Mouse (Mus musculus): Measurements from ENCODE around the gene Zfp704. TPM values are rescaled to one million over a fixed set of nuclear protein-coding genes. Genes with fewer than 3 reads are reported as not detected.

The Zfp704 gene
- polyA plus RNA-seq, 1 experiment from 2014 or later = 7.8 TPM

DNA sequence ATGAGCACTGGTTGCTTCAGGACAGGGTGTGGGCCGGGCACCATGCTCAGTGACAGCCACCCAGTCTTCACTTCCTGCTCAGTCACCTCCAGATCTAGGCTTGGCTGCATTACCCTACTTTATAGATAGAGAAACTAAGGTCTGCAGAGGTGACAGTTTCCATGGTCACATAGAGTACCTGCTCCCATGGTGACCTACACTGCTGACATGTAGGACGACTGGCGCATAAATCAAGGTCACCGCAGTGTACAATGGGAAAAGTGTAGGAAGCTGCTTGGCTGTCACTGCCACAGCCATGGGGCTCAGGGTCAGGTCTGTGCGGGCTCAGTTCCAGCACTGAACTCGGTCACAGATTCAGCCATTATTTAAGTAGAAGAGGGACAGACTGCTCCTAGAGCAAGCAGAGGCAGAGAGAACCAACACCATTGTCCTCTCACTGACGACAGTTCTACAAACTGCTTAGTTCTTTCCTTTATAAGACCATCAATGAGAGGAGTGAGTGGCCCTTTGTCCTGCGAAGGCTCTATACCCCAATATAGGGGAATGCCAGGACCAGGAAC, 109.8 kb downstream of the Zfp704 start:
- peaks cover 26% of the 10 kb centered on the region for H3K4me1 ChIP-seq (replicated peaks)
- H3K4me2 ChIP-seq (replicated peaks) = peak overlapping the region; percentile 19; the same call in 1 of the 2 replicates
- no peak overlapping the region for H3K9ac ChIP-seq (replicated peaks)
- no peaks in the 10 kb centered on the region for H3K36me3 ChIP-seq
- peak; percentile 74 for ATAC-seq
- no peak overlapping the region for H3K4me3 ChIP-seq (replicated peaks)
- no peaks in the 10 kb centered on the region for H3K27me3 ChIP-seq
- peak overlapping the region; percentile 80 for H3K27ac ChIP-seq
- WGBS = 39% methylated on average over 8 of the region's 8 CpGs
- no peaks in the 10 kb centered on the region for H3K9me3 ChIP-seq

DNA sequence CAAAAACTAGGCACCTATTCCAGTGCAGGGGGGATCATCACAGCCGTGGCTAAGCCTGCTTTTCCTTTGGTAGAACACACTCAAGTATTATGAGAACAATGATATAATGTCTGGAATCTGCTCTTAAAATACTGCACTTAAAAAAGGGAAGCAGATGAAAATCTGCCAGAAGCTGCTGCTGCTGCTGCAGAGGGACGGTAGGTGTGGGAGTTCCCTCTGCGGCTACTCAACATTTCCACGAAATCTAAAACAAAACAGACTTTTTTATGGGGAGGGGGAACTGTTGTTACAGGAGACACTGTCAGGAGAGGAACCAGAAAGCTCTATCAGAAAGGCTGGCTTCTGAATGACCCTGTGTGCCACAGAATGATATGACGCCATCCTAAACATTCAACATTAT, 110.4 kb downstream of the Zfp704 start:
- Histone ChIP-seq H3K4me3 (replicated peaks) (no peak overlapping the region), H3K9me3 (no peaks in the 10 kb centered on the region), H3K36me3 (no peaks in the 10 kb centered on the region), H3K9ac (replicated peaks) (no peak overlapping the region), H3K27ac (peak overlapping the region; percentile 44; the same call in 1 of the 2 replicates), H3K27me3 (no peaks in the 10 kb centered on the region), H3K4me2 (replicated peaks) (no peak overlapping the region), H3K4me1 (replicated peaks) (peaks cover 26% of the 10 kb centered on the region)
- ATAC-seq = no peak; the same call in 1 of the 2 replicates
- 72% methylated on average over 5 of the region's 5 CpGs for WGBS

DNA sequence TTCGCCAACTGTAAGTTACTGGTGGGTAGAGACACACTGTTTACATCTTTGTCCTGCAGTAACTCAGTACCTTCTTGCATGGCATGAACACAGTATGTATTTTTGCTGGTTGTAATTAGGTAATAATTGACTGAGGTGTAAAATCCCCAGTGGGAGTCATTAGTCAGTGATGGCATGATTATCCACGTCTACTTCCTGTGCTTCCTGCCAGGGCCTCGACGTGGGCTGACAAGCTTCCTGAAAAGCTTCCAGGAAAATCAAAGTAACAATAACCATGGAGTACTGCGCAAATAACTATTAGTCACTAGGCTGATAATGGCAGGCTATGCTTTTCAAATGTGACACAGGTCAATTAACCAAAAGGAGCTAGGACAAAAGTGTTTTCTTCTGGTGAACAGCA, 112.6 kb downstream of the Zfp704 start:
- no peaks in the 10 kb centered on the region for H3K27me3 ChIP-seq
- no peak overlapping the region for H3K27ac ChIP-seq
- H3K36me3 ChIP-seq = no peaks in the 10 kb centered on the region
- no peak overlapping the region for H3K9ac ChIP-seq (replicated peaks)
- no peaks in the 10 kb centered on the region for H3K9me3 ChIP-seq
- WGBS = 50% methylated on average over 5 of the region's 5 CpGs
- H3K4me1 ChIP-seq (replicated peaks) = peaks cover 26% of the 10 kb centered on the region
- no peak overlapping the region for H3K4me3 ChIP-seq (replicated peaks)
- ATAC-seq = no peak
- H3K4me2 ChIP-seq (replicated peaks) = no peak overlapping the region

DNA sequence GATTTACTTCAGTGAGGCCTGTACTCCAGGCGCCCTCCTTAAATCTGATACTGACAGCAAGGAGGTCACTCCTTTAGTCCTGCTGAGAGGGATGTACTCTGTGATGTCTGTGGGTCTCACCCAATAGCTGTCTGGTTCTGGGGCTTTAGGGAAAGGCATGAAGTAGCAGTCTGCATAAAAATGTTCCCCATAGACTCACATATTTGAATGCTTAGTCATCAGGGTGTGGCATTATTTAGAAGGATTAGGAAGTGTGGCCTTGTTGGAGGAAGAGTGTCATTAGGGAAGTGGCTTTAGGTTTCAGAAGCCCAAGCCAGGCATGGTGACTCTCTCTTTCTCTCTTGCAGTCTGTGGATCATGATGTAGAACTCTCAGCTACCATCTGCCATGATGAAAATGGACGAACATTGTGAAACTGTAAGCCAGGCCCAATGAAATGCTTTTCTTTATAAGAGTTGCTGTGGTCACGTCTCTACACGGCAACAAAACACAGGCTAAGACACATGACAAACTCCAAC, 118.1 kb downstream of the Zfp704 start:
- no peaks in the 10 kb centered on the region for H3K36me3 ChIP-seq
- H3K4me1 ChIP-seq (replicated peaks) = no peaks in the 10 kb centered on the region
- no peak overlapping the region for H3K9ac ChIP-seq (replicated peaks)
- 84% methylated on average over 4 of the region's 4 CpGs for WGBS
- H3K4me3 ChIP-seq (replicated peaks) = no peak overlapping the region
- H3K4me2 ChIP-seq (replicated peaks) = no peak overlapping the region
- no peak overlapping the region for H3K27ac ChIP-seq
- no peaks in the 10 kb centered on the region for H3K9me3 ChIP-seq
- ATAC-seq = no peak
- no peaks in the 10 kb centered on the region for H3K27me3 ChIP-seq

DNA sequence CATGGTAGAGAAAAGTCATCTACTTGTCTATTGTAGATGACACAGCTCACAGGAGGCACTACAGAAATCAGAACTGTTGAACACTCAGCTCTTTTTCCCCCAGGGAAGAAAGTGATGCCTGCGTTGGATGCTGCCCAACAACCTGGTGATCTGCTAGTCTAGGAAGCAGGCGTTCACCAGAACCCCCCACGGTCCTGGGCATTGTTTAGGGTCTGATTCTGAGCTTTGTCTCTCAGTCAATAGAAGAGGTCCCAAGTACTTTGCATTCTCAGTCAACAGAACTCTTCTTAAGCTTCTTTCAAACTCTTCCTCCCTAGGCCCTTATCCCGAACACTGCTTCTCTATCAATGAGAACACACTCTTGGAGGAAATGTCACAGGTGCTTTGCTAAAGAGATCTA, 122.2 kb downstream of the Zfp704 start:
- no peak for ATAC-seq
- Histone ChIP-seq H3K27me3 (no peaks in the 10 kb centered on the region), H3K4me1 (replicated peaks) (no peaks in the 10 kb centered on the region), H3K36me3 (no peaks in the 10 kb centered on the region), H3K27ac (no peak overlapping the region), H3K9ac (replicated peaks) (no peak overlapping the region), H3K4me2 (replicated peaks) (no peak overlapping the region), H3K9me3 (no peaks in the 10 kb centered on the region), H3K4me3 (replicated peaks) (no peak overlapping the region)
- 57% methylated on average over 4 of the region's 4 CpGs for WGBS

DNA sequence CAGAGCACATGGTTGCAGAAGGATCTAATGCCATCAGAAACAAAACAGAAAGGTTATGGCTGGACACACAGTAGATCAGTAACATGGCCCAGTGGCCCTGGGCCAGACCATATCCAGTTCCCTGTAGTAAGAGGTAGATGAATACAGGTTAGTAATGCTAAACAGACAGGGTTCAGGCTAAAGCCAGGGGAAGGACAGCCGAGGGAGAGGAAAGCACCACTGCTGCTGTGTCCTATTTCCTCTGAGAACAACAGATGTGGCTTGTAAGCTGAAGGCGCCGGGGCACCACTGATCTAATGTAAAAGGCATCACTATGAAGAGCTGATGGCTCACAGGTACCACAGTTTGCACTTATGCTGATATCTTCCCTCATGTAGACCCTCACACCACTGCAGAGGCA, 124.4 kb downstream of the Zfp704 start:
- WGBS = 94% methylated on average over 3 of the region's 3 CpGs
- no peaks in the 10 kb centered on the region for H3K36me3 ChIP-seq
- H3K4me2 ChIP-seq (replicated peaks) = no peak overlapping the region
- H3K9ac ChIP-seq (replicated peaks) = no peak overlapping the region
- no peak overlapping the region for H3K4me3 ChIP-seq (replicated peaks)
- no peak overlapping the region for H3K27ac ChIP-seq
- no peaks in the 10 kb centered on the region for H3K4me1 ChIP-seq (replicated peaks)
- no peaks in the 10 kb centered on the region for H3K9me3 ChIP-seq
- no peaks in the 10 kb centered on the region for H3K27me3 ChIP-seq
- ATAC-seq = no peak

DNA sequence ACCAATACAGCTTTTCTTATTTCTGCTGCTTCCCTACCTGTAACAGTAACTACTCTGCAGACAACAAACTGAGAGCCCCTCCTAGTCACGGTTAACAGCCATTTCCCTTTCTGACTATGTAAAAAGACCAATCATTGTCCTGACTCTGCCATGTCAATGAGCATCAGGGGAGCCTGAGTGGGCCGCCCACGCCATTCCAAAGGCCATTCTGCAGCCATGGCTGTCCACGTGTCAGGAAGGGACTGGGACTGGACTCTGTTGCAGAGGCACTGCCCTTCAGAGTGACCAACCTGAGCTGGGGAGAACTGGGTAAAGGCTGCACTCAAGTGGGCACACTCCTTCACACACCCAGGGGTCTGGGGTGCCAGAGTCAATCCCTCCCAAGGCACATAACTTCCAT, 127.9 kb downstream of the Zfp704 start:
- no peaks in the 10 kb centered on the region for H3K4me1 ChIP-seq (replicated peaks)
- H3K4me2 ChIP-seq (replicated peaks) = no peak overlapping the region
- H3K27me3 ChIP-seq = no peaks in the 10 kb centered on the region
- WGBS = 92% methylated on average over 4 of the region's 4 CpGs
- no peak overlapping the region for H3K27ac ChIP-seq
- H3K36me3 ChIP-seq = no peaks in the 10 kb centered on the region
- H3K4me3 ChIP-seq (replicated peaks) = no peak overlapping the region
- H3K9ac ChIP-seq (replicated peaks) = no peak overlapping the region
- no peak for ATAC-seq
- no peaks in the 10 kb centered on the region for H3K9me3 ChIP-seq

DNA sequence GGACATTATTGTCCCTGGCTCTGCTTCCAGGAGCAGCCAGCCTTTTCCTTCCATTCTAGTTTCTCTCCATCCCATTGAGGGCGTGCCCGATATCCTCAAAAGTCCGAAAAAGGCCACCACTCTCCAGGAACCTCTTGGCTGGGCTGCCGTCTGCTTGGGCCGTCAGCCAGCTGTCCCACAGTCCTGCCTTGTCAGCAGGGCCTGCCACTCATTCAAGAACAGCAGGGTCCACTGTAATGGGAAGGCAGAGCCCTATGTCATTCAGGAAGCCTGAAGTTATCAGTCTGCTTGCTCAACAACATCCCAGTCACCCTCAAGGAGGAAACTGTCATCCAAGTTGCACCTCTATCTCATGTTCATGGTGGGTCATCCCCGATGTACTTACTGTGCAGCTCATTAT, 128.5 kb downstream of the Zfp704 start:
- no peak overlapping the region for H3K4me2 ChIP-seq (replicated peaks)
- no peak for ATAC-seq
- H3K4me1 ChIP-seq (replicated peaks) = no peaks in the 10 kb centered on the region
- H3K9ac ChIP-seq (replicated peaks) = no peak overlapping the region
- H3K36me3 ChIP-seq = no peaks in the 10 kb centered on the region
- H3K27me3 ChIP-seq = no peaks in the 10 kb centered on the region
- 87% methylated on average over 6 of the region's 6 CpGs for WGBS
- H3K27ac ChIP-seq = no peak overlapping the region
- H3K9me3 ChIP-seq = no peaks in the 10 kb centered on the region
- no peak overlapping the region for H3K4me3 ChIP-seq (replicated peaks)

DNA sequence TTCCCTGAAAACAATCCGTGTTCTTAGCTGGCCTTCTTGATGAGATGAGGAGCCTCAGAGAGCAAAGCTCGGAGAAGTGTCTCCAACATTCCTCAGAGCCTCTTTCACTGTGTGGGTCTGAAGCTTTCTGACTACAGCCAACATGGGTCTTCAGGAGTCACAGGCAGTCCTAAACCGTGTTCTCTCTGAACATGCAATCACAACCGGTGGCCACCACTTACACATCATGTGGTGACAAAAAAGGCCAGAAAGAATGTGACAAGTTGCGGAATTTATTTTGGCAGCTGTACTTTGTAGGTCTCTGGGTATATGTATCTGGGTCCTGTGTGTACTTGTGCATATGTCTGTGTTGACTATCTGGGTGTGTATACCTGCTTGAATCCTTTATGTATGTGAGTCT, 128.9 kb downstream of the Zfp704 start:
- Histone ChIP-seq H3K9ac (replicated peaks) (no peak overlapping the region), H3K27me3 (no peaks in the 10 kb centered on the region), H3K9me3 (no peaks in the 10 kb centered on the region), H3K36me3 (no peaks in the 10 kb centered on the region), H3K4me1 (replicated peaks) (no peaks in the 10 kb centered on the region), H3K27ac (no peak overlapping the region), H3K4me2 (replicated peaks) (no peak overlapping the region), H3K4me3 (replicated peaks) (no peak overlapping the region)
- WGBS = 94% methylated on average over 5 of the region's 5 CpGs
- no peak for ATAC-seq

DNA sequence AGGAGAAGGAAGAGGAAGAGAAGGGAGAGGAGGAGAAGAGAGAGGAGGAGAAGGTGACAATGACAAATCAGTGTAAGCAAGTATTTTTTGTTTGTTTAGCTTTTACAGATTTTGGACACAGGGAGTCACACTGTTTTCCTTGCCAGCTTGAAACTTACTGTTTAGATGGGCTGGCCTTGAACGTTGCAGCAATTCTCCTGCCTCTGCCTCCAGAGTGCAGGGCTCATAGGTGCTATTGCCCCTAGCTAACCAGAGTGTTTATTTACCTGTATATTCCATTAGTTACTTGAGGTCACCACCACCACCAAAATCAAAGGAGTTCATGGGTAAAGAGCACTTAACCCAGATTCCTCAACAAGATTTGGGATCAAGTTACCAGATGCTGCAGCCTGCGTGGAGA, 132.5 kb downstream of the Zfp704 start:
- H3K9me3 ChIP-seq = no peaks in the 10 kb centered on the region
- H3K27me3 ChIP-seq = no peaks in the 10 kb centered on the region
- H3K9ac ChIP-seq (replicated peaks) = no peak overlapping the region
- H3K27ac ChIP-seq = no peak overlapping the region
- 81% methylated on average over 2 of the region's 2 CpGs for WGBS
- no peak for ATAC-seq
- no peak overlapping the region for H3K4me3 ChIP-seq (replicated peaks)
- H3K4me2 ChIP-seq (replicated peaks) = no peak overlapping the region
- H3K36me3 ChIP-seq = no peaks in the 10 kb centered on the region
- no peaks in the 10 kb centered on the region for H3K4me1 ChIP-seq (replicated peaks)

DNA sequence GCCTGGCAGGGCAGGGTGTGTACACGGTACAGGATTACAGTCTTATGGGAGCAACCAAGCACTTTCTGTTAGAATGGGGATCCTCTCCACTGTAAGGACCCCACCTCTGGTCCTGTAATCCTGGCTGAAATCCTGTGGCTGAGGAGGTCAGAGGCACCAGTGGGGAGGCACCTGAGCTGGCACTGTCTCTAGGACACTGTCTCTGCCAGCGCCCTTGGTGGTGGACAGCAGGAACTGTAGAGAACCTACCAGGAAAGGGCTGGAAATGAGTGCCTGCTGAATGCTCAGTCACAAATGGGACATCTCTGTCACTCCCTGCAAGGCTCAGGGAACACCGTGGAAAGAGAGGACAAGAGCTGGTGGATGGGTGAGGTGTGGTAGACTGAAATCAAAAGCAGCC, 133.5 kb downstream of the Zfp704 start:
- Histone ChIP-seq H3K9ac (replicated peaks) (no peak overlapping the region), H3K27me3 (no peaks in the 10 kb centered on the region), H3K36me3 (no peaks in the 10 kb centered on the region), H3K4me1 (replicated peaks) (no peaks in the 10 kb centered on the region), H3K27ac (no peak overlapping the region), H3K9me3 (no peaks in the 10 kb centered on the region), H3K4me3 (replicated peaks) (no peak overlapping the region), H3K4me2 (replicated peaks) (no peak overlapping the region)
- ATAC-seq = no peak; the same call in 1 of the 2 replicates
- WGBS = 90% methylated on average over 3 of the region's 3 CpGs

- Histone ChIP-seq H3K27me3 (no peaks in the 10 kb centered on the region), H3K4me3 (replicated peaks) (no peak overlapping the region), H3K4me1 (replicated peaks) (no peaks in the 10 kb centered on the region), H3K4me2 (replicated peaks) (no peak overlapping the region), H3K27ac (no peak overlapping the region), H3K9ac (replicated peaks) (no peak overlapping the region), H3K9me3 (no peaks in the 10 kb centered on the region), H3K36me3 (no peaks in the 10 kb centered on the region)
- 89% methylated on average over 5 of the region's 5 CpGs for WGBS
- no peak for ATAC-seq
Measured at GRCm38 (mm10) chr3:9475501-9475900, 134.4 kb downstream of the Zfp704 start.

DNA sequence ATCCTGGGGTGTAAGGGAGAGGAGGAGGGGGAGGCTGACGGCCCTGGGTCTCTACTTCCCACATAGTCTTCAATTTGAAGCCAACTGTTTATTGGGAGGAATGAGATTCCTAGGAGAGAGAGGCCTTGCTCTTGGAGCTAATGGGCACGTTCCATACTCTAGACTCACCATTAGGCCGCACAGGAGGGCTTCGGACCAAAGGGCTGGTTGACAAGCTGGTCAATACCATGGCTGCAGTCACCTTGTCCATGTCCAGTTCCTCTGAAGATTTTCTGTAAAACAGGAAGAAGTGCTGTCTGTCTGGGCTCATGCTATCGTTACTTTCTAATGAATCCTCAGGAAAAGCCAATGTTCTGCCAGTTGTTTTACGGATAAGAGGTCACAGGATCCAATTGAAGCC, 135.6 kb downstream of the Zfp704 start:
- no peaks in the 10 kb centered on the region for H3K9me3 ChIP-seq
- 94% methylated on average over 6 of the region's 6 CpGs for WGBS
- no peak overlapping the region for H3K9ac ChIP-seq (replicated peaks)
- no peaks in the 10 kb centered on the region for H3K36me3 ChIP-seq
- H3K27ac ChIP-seq = no peak overlapping the region
- no peak overlapping the region for H3K4me2 ChIP-seq (replicated peaks)
- no peaks in the 10 kb centered on the region for H3K4me1 ChIP-seq (replicated peaks)
- no peak overlapping the region for H3K4me3 ChIP-seq (replicated peaks)
- H3K27me3 ChIP-seq = no peaks in the 10 kb centered on the region
- ATAC-seq = no peak

All from midbrain, embryonic 13.5 days (tissue).